11 mouse cellular contexts compared by ENCODE assay signal in the genomic region with DNA sequence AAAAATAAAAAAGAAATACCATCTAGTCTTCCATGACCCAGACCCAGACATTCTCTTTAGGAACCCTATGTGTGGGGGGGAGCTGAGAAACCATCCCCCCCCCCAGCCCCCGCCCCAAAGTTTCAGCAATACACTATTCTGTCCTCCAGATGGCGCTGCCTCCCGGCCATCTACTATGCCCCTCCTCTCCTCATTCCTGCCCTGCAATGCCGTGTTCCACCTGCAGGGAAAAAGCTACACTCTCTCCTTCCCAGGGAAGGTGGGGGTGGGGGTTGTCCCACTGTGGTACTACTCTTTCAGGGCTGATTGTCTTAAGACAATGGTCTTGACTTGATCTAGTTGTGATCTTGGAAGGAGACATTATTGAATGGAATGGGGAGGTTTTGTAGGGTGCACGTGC.
DNase-seq lines count a peak whose midpoint lies in the region; ATAC-seq and TF ChIP-seq lines count a peak whose summit lies in the region.
"Had no signal": no experiment of that assay in that cellular context is flagged by ENCODE, and none has a peak within 500 bp of the region (broad histone marks: within the 10 kb centered on the region; RNA-seq: fewer than 3 reads in every experiment).

No protein-coding gene starts in this region.

- no peaks in the 10 kb centered on the region for H3K4me1 ChIP-seq in hindbrain, postnatal 0 days (ENCODE audit: insufficient read depth, low read length)
- H3K4me1 ChIP-seq in hindbrain, embryonic 16.5 days (ENCODE audit: control insufficient read depth, insufficient read depth, low read depth, low read length) = no peaks in the 10 kb centered on the region
- H3K4me1 ChIP-seq in embryonic facial prominence, embryonic 10.5 days = peaks cover 3% of the 10 kb centered on the region; the same call in 1 of the 2 replicates
- H3K4me1 ChIP-seq: heart, embryonic 15.5 days had no signal

- no peak overlapping the region for H3K4me3 ChIP-seq in hindbrain, postnatal 0 days (ENCODE audit: low read length)
- H3K4me3 ChIP-seq in hindbrain, embryonic 16.5 days (ENCODE audit: low read length) = no peak overlapping the region
- H3K4me3 ChIP-seq in embryonic facial prominence, embryonic 10.5 days = no peak overlapping the region
- H3K4me3 ChIP-seq: embryonic facial prominence, embryonic 13.5 days; heart, embryonic 15.5 days had no signal

- ATAC-seq in hindbrain, postnatal 0 days = no peak
- ATAC-seq in hindbrain, embryonic 16.5 days = no peak
- ATAC-seq: intestine, embryonic 16.5 days had no signal

- DNase-seq in hindbrain, postnatal 0 days (ENCODE audit: low spot score) = no peak
- peak; percentile 15 for DNase-seq in thymus, postnatal 4 days
- no peak for DNase-seq in thymus, postnatal 14 days
- DNase-seq in embryonic facial prominence, embryonic 10.5 days (ENCODE audit: low spot score) = peak; percentile 13
- no peak for DNase-seq in urinary bladder, postnatal 36 days (ENCODE audit: low spot score in 2 of 2)
- no peak for DNase-seq in layer of hippocampus, adult 11-12 months (ENCODE audit: low spot score)

- H3K4me2 ChIP-seq in hindbrain, postnatal 0 days (ENCODE audit: low read depth, low read length) = no peak overlapping the region
- no peak overlapping the region for H3K4me2 ChIP-seq in hindbrain, embryonic 16.5 days (ENCODE audit: low read length)
- H3K4me2 ChIP-seq: embryonic facial prominence, embryonic 13.5 days; heart, embryonic 15.5 days had no signal

- no peaks in the 10 kb centered on the region for H3K27me3 ChIP-seq in hindbrain, postnatal 0 days (ENCODE audit: insufficient read depth, low read length)
- H3K27me3 ChIP-seq in hindbrain, embryonic 16.5 days (replicated peaks; ENCODE audit: control insufficient read depth, insufficient read depth, low read length) = no peaks in the 10 kb centered on the region
- H3K27me3 ChIP-seq in embryonic facial prominence, embryonic 10.5 days (replicated peaks; ENCODE audit: low read depth, poor library complexity, severe bottlenecking) = no peaks in the 10 kb centered on the region
- H3K27me3 ChIP-seq: heart, embryonic 15.5 days had no signal

- no peaks in the 10 kb centered on the region for H3K9me3 ChIP-seq in hindbrain, postnatal 0 days (ENCODE audit: low read length)
- no peaks in the 10 kb centered on the region for H3K9me3 ChIP-seq in hindbrain, embryonic 16.5 days (ENCODE audit: control insufficient read depth, low read length)
- no peaks in the 10 kb centered on the region for H3K9me3 ChIP-seq in embryonic facial prominence, embryonic 10.5 days
- H3K9me3 ChIP-seq: embryonic facial prominence, embryonic 13.5 days; heart, embryonic 15.5 days had no signal

- WGBS in hindbrain, postnatal 0 days = 73% methylated on average over 5 of the region's 5 CpGs
- WGBS in hindbrain, embryonic 16.5 days = 76% methylated on average over 5 of the region's 5 CpGs
- 68% methylated on average over 5 of the region's 5 CpGs for WGBS in embryonic facial prominence, embryonic 10.5 days

- H3K27ac ChIP-seq in hindbrain, postnatal 0 days = no peak overlapping the region
- no peak overlapping the region for H3K27ac ChIP-seq in hindbrain, embryonic 16.5 days (ENCODE audit: low read depth, low read length)
- H3K27ac ChIP-seq in embryonic facial prominence, embryonic 10.5 days (replicated peaks) = no peak overlapping the region
- H3K27ac ChIP-seq: embryonic facial prominence, embryonic 13.5 days; heart, embryonic 15.5 days; macrophage had no signal

- H3K36me3 ChIP-seq in hindbrain, postnatal 0 days (ENCODE audit: insufficient read depth, low read length) = no peaks in the 10 kb centered on the region
- no peaks in the 10 kb centered on the region for H3K36me3 ChIP-seq in hindbrain, embryonic 16.5 days (ENCODE audit: control insufficient read depth, insufficient read depth, low read length)
- no peaks in the 10 kb centered on the region for H3K36me3 ChIP-seq in embryonic facial prominence, embryonic 10.5 days (replicated peaks)
- H3K36me3 ChIP-seq: embryonic facial prominence, embryonic 13.5 days; heart, embryonic 15.5 days had no signal

- TF ChIP-seq CTCF in hindbrain, postnatal 0 days (IDR thresholded peaks at IDR 0.05; ENCODE audit: low read depth) = peak; percentile 25; the same call in 1 of the 2 replicates

- H3K9ac ChIP-seq in hindbrain, postnatal 0 days (replicated peaks; ENCODE audit: low read length) = no peak overlapping the region
- no peak overlapping the region for H3K9ac ChIP-seq in hindbrain, embryonic 16.5 days (ENCODE audit: low read depth, low read length)
- H3K9ac ChIP-seq: embryonic facial prominence, embryonic 13.5 days; heart, embryonic 15.5 days had no signal

Comparison
In these comparisons a context has a peak if more than half of its experiments do, and no peak if none do; other contexts are left out.
1. DNase-seq: peak in thymus, postnatal 4 days (single experiment) and embryonic facial prominence, embryonic 10.5 days (single experiment); none in hindbrain, postnatal 0 days (single experiment), thymus, postnatal 14 days (single experiment), urinary bladder, postnatal 36 days (0 of 2) and layer of hippocampus, adult 11-12 months (single experiment).